Mouse (Mus musculus): ENCODE measurements around the gene Olfr1089. TPM values are rescaled to one million over a fixed set of nuclear protein-coding genes. Genes with fewer than 3 reads are reported as not detected.

Gene Olfr1089
- not detected for total RNA-seq (2021)

DNA sequence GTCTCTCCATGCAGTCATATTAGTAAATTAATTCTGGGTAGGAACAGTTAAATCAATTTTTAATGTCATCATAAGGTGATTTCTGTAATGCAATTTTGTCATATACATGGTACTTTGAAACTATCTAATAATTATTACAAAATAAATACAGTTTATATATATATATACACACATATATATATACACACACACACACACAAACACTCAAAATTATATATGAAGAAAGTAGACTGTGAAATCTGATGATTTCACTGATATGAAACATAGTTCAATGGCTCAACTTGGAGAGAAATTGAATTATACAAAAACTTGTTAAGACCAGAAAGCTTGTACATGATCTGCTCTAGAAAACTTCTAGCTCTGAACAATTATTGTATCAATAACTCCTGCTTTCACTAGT is at the start of gene Olfr1089:
TSS of gene Olfr1089 (minus strand) at position 101 of the 400 bp plus-strand sequence.
- intact Hi-C loops (cut with DNase I) = no loop called here
- no peak for DNase-seq

DNA sequence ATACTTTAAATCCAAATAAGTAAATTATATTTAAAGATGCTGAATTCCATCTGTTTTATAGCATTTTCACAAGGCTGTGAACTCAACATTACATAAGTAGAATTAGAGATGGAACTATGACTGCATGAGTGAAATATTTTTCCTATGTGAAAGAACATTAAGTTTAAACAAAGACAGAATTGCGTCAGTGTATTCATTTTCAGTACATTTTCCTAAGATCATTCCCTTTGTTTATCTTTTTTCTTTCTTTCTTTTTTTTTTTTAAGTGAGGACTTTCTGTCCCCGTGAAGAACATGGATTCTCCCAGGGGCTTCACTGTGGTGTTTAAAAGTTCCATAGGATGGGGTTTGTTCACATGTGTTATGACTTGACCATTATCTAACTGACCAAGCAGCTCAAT is 48.7 kb upstream of the Olfr1089 start, which contains the start of gene Olfr1093:
TSS of gene Olfr1093 (plus strand) at position 301 of the 400 bp plus-strand sequence.
- no peak for DNase-seq
- intact Hi-C loops (cut with DNase I) = no loop called here

DNA sequence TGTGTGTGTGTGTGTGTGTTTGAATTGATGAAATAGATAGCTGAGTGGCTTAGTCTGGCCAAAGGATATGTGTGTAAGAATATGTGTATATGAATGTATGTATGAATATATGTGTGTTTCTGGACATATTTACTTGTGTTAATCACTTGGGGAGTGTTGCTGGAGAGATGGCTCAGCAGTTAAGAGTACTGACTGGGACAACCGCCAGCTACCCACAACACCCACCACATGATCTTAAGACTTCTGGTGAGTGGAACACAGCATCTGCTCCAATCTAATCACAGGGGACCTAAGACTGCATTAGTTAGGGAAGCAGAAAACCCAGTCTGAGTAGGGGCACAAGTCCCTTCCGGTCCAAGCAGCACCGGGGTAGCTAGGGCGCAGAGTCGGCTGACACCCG is 27.5 kb upstream of the Olfr1089 start:
- no peak for DNase-seq
- intact Hi-C loops (cut with DNase I) = no loop called here

DNA sequence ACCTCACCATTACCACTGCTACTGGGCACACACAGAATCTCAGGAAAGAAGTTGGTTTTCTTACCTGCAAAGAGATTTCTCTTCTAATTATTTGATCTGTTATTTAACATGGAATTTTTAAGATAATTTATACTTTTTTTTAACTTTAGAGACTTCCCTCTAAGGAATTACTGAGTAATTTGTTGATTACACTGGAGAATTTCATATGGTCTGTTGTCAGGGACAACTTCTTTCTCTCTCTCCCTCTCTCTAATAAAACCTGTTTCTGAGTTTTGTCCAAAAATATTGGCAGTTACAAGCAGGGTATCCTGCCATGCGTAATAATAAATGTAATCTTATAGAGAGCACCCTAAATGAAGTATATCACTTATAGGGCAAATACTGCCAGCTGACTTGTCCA is 25.4 kb upstream of the Olfr1089 start, which contains the start of gene Olfr1090:
TSS of gene Olfr1090 (minus strand) at position 101 of the 400 bp plus-strand sequence.
- intact Hi-C loops (cut with DNase I) = no loop called here
- DNase-seq = no peak

DNA sequence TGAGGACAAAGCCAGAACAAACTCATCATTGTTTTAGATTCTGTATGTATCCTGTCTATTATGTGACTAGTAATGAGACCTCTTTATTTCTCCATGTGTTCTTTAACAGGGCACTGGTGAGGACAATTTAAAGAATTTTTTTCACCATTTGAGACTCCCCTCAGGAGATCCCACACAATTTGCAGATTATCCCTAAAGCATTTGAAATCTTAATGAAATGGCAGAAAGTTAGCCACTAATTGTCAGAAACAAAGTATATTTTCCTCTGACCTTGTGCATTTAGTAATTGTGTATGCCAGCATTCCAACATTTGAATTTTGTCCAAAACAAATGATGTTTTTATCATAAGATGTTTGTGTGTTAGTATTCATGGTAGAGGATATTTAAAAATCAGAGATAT is 35.2 kb downstream of the Olfr1089 start, which contains the start of gene Olfr1087:
TSS of gene Olfr1087 (minus strand) at position 101 of the 400 bp plus-strand sequence.
- intact Hi-C loops (cut with DNase I) = no loop called here
- DNase-seq = no peak

Other genes starting within 250 kb of the Olfr1089 start
- not detected for gene Olfr228, start 246.3 kb downstream of the Olfr1089 start, total RNA-seq (2021)
- gene Olfr1076, start 225.2 kb downstream of the Olfr1089 start, total RNA-seq (2021) = not detected
- not detected for gene Olfr1079, start 191.2 kb downstream of the Olfr1089 start, total RNA-seq (2021)
- gene Olfr1080, start 175.5 kb downstream of the Olfr1089 start, total RNA-seq (2021) = not detected
- not detected for gene Olfr1082, start 134.7 kb downstream of the Olfr1089 start, total RNA-seq (2021)
- gene Olfr1084, start 94.0 kb downstream of the Olfr1089 start, total RNA-seq (2021) = not detected
- gene Olfr1085, start 71.7 kb downstream of the Olfr1089 start, total RNA-seq (2021) = not detected
- not detected for gene Olfr1086, start 53.6 kb downstream of the Olfr1089 start, total RNA-seq (2021)
- gene Olfr1087, start 35.3 kb downstream of the Olfr1089 start, total RNA-seq (2021) = not detected
- not detected for gene Olfr1090, start 25.3 kb upstream of the Olfr1089 start, total RNA-seq (2021)
- gene Olfr1093, start 48.8 kb upstream of the Olfr1089 start, total RNA-seq (2021) = not detected
- gene Olfr141, start 76.3 kb upstream of the Olfr1089 start, total RNA-seq (2021) = not detected
- not detected for gene Olfr1094, start 91.0 kb upstream of the Olfr1089 start, total RNA-seq (2021)
- gene Olfr1095, start 118.0 kb upstream of the Olfr1089 start, total RNA-seq (2021) = not detected
- gene Gm13723, start 141.1 kb upstream of the Olfr1089 start, total RNA-seq (2021) = not detected
- not detected for gene Olfr1097, start 158.5 kb upstream of the Olfr1089 start, total RNA-seq (2021)
- not detected for gene Olfr1098, start 190.8 kb upstream of the Olfr1089 start, total RNA-seq (2021)
- not detected for gene Olfr1099, start 227.0 kb upstream of the Olfr1089 start, total RNA-seq (2021)
- not detected for gene Olfr1100, start 246.3 kb upstream of the Olfr1089 start, total RNA-seq (2021)

Measured in heart, postnatal 10 days (tissue).